Comparison of ENCODE assay signal across 8 mouse cellular contexts in genomic region chr9:75071029-75071705, GRCm38 (mm10). TPM values are rescaled to one million over a fixed set of nuclear protein-coding genes. Genes with fewer than 3 reads are reported as not detected.
DNase-seq lines count a peak whose midpoint lies in the region; ATAC-seq and TF ChIP-seq lines count a peak whose summit lies in the region.

No protein-coding gene starts in this region.

- peak overlapping the region; percentile 74 for H3K4me2 ChIP-seq in embryonic facial prominence, embryonic 12.5 days (replicated peaks)
- peak overlapping the region; percentile 80 for H3K4me2 ChIP-seq in limb, embryonic 13.5 days (replicated peaks)
- peak overlapping the region; percentile 65 for H3K4me2 ChIP-seq in midbrain, embryonic 15.5 days

- H3K79me2 ChIP-seq in heart, adult 2 months (replicated peaks; ENCODE audit: control insufficient read depth, insufficient read depth, low read length) = no peaks in the 10 kb centered on the region; the same call in 1 of the 2 replicates

- peak overlapping the region; percentile 79 for H3K27ac ChIP-seq in embryonic facial prominence, embryonic 12.5 days
- H3K27ac ChIP-seq in heart, adult 2 months = peak overlapping the region; percentile 73
- peak overlapping the region; percentile 37; the same call in 1 of the 2 replicates for H3K27ac ChIP-seq in kidney, adult 2 months (ENCODE audit: insufficient read depth, low read depth, low read length)
- H3K27ac ChIP-seq in limb, embryonic 13.5 days = peak overlapping the region; percentile 92
- H3K27ac ChIP-seq in midbrain, embryonic 15.5 days = peak overlapping the region; percentile 97

- intact Hi-C loops in heart, adult 2 months (cut with DNase I) = no loop called here

- TF ChIP-seq EP300 in heart, adult 2 months (IDR thresholded peaks at IDR 0.05; ENCODE audit: insufficient read depth, low read depth, low read length) = no peak

- ATAC-seq in embryonic facial prominence, embryonic 12.5 days (ENCODE audit: insufficient number of reproducible peaks, insufficient read depth, low FRiP score, low TSS enrichment) = peak; percentile 96
- ATAC-seq in limb, embryonic 13.5 days (ENCODE audit: low FRiP score, low read depth) = peak; percentile 96
- peak; percentile 96 for ATAC-seq in midbrain, embryonic 15.5 days (replicated peaks)

- peak; percentile 46; the same call in 1 of the 2 replicates for TF ChIP-seq POLR2A in heart, adult 2 months (IDR thresholded peaks at IDR 0.05; ENCODE audit: insufficient read depth, low read depth, low read length)
- no peak for TF ChIP-seq POLR2A in kidney, adult 2 months (IDR thresholded peaks at IDR 0.05; ENCODE audit: low read depth, low read length)

- DNase-seq in 3T3-L1 (ENCODE audit: low read depth, low spot score) = peak; percentile 70
- peak; percentile 90 to 92 for DNase-seq in adrenal gland, postnatal 36 days
- peak; percentile 86 to 89 for DNase-seq in heart, adult 2 months
- peak; percentile 81 for DNase-seq in kidney, adult 2 months
- DNase-seq in spleen, adult 18-20 months = peak; percentile 75 to 82

- no peaks in the 10 kb centered on the region for H3K4me1 ChIP-seq in embryonic facial prominence, embryonic 12.5 days
- peaks cover 2% of the 10 kb centered on the region; the same call in 1 of the 2 replicates for H3K4me1 ChIP-seq in heart, adult 2 months (ENCODE audit: control insufficient read depth, insufficient read depth, low read length)
- H3K4me1 ChIP-seq in kidney, adult 2 months (ENCODE audit: control insufficient read depth, insufficient read depth, low read length) = no peaks in the 10 kb centered on the region
- H3K4me1 ChIP-seq in limb, embryonic 13.5 days = peaks cover 11% of the 10 kb centered on the region; the same call in 1 of the 2 replicates
- peaks cover 34% of the 10 kb centered on the region for H3K4me1 ChIP-seq in midbrain, embryonic 15.5 days

- H3K4me3 ChIP-seq in embryonic facial prominence, embryonic 12.5 days = peak overlapping the region; percentile 73
- peak overlapping the region; percentile 79 for H3K4me3 ChIP-seq in heart, adult 2 months
- H3K4me3 ChIP-seq in kidney, adult 2 months (ENCODE audit: insufficient read depth, low read depth, low read length) = peak overlapping the region; percentile 85
- H3K4me3 ChIP-seq in limb, embryonic 13.5 days = peak overlapping the region; percentile 86
- H3K4me3 ChIP-seq in midbrain, embryonic 15.5 days = peak overlapping the region; percentile 84

- no peaks in the 10 kb centered on the region for H3K27me3 ChIP-seq in embryonic facial prominence, embryonic 12.5 days
- H3K27me3 ChIP-seq in heart, adult 2 months (ENCODE audit: control insufficient read depth, insufficient read depth, low read length) = no peaks in the 10 kb centered on the region
- H3K27me3 ChIP-seq in kidney, adult 2 months (replicated peaks; ENCODE audit: control insufficient read depth, insufficient read depth, low read length) = no peaks in the 10 kb centered on the region
- no peaks in the 10 kb centered on the region for H3K27me3 ChIP-seq in limb, embryonic 13.5 days
- H3K27me3 ChIP-seq in midbrain, embryonic 15.5 days (replicated peaks) = no peaks in the 10 kb centered on the region

- TF ChIP-seq CTCF in heart, adult 2 months (IDR thresholded peaks at IDR 0.05) = peak; percentile 48
- no peak for TF ChIP-seq CTCF in kidney, adult 2 months (conservative IDR thresholded peaks at IDR 0.05; ENCODE audit: insufficient read depth, insufficient read length, low read depth, low read length)

- under 1% methylated on average over 75 of the region's 92 CpGs for WGBS in embryonic facial prominence, embryonic 12.5 days
- under 1% methylated on average over 66 of the region's 92 CpGs for WGBS in heart, adult 2 months
- WGBS in kidney, adult 2 months = under 1% methylated on average over 70 of the region's 92 CpGs
- under 1% methylated on average over 55 of the region's 92 CpGs for WGBS in limb, embryonic 13.5 days
- under 1% methylated on average over 50 of the region's 92 CpGs for WGBS in midbrain, embryonic 15.5 days

- peak overlapping the region; percentile 61 for H3K9ac ChIP-seq in embryonic facial prominence, embryonic 12.5 days
- H3K9ac ChIP-seq in heart, adult 2 months (ENCODE audit: low read depth, low read length) = peak overlapping the region; percentile 84
- peak overlapping the region; percentile 86 for H3K9ac ChIP-seq in limb, embryonic 13.5 days
- H3K9ac ChIP-seq in midbrain, embryonic 15.5 days = peak overlapping the region; percentile 98

- no peaks in the 10 kb centered on the region for H3K9me3 ChIP-seq in embryonic facial prominence, embryonic 12.5 days
- no peaks in the 10 kb centered on the region for H3K9me3 ChIP-seq in limb, embryonic 13.5 days
- no peaks in the 10 kb centered on the region for H3K9me3 ChIP-seq in midbrain, embryonic 15.5 days

- no peaks in the 10 kb centered on the region for H3K36me3 ChIP-seq in embryonic facial prominence, embryonic 12.5 days
- no peaks in the 10 kb centered on the region for H3K36me3 ChIP-seq in heart, adult 2 months (ENCODE audit: control insufficient read depth, insufficient read depth, low read length)
- no peaks in the 10 kb centered on the region for H3K36me3 ChIP-seq in kidney, adult 2 months (ENCODE audit: control insufficient read depth, insufficient read depth, low read length)
- no peaks in the 10 kb centered on the region for H3K36me3 ChIP-seq in limb, embryonic 13.5 days
- H3K36me3 ChIP-seq in midbrain, embryonic 15.5 days (replicated peaks) = no peaks in the 10 kb centered on the region

RNA-seq across cellular contexts. Expression of gene Myo5a, which starts 0.4 kb away (rescaled TPM):
- 10 to 100 TPM; 49.7 to 51.3 TPM for total RNA-seq in adrenal gland, postnatal 36 days (2021)
- 26.5 and 28.7 TPM in 2 replicates for polyA plus RNA-seq in embryonic facial prominence, embryonic 12.5 days (2016; fragmentation: Nextera tagmentation; extraction: Ambion mirVana)
- 10 to 100 TPM in 1 of 2 experiments, 1 to 10 TPM in 1; 9.4 to 11.9 TPM for total RNA-seq in heart, adult 2 months (2021)
- polyA plus RNA-seq in heart, adult 2 months (2012; rRNA removed) = 2.5 and 5.5 TPM in 2 replicates
- polyA plus RNA-seq in kidney, adult 2 months (2012; rRNA removed) = 14.0 and 19.8 TPM in 2 replicates
- 16.4 and 16.9 TPM in 2 replicates for polyA plus RNA-seq in limb, embryonic 13.5 days (2015; fragmentation: Nextera tagmentation; extraction: Ambion mirVana)
- polyA plus RNA-seq in midbrain, embryonic 15.5 days (2015; fragmentation: Nextera tagmentation; extraction: Ambion mirVana) = 36.2 and 37.0 TPM in 2 replicates

RNA-seq across cellular contexts. Expression of gene Arpp19, which starts 33.8 kb away (rescaled TPM):
- 100 to 1,000 TPM; 298 to 309 TPM for total RNA-seq in adrenal gland, postnatal 36 days (2021)
- polyA plus RNA-seq in embryonic facial prominence, embryonic 12.5 days (2016; fragmentation: Nextera tagmentation; extraction: Ambion mirVana) = 324 and 337 TPM in 2 replicates
- 100 to 1,000 TPM; 160 to 196 TPM for total RNA-seq in heart, adult 2 months (2021)
- polyA plus RNA-seq in heart, adult 2 months (2012; rRNA removed) = 25.1 and 50.0 TPM in 2 replicates
- polyA plus RNA-seq in kidney, adult 2 months (2012; rRNA removed) = 18.2 and 24.6 TPM in 2 replicates
- polyA plus RNA-seq in limb, embryonic 13.5 days (2015; fragmentation: Nextera tagmentation; extraction: Ambion mirVana) = 293 and 295 TPM in 2 replicates
- 190 and 192 TPM in 2 replicates for polyA plus RNA-seq in midbrain, embryonic 15.5 days (2015; fragmentation: Nextera tagmentation; extraction: Ambion mirVana)

Comparison
In these comparisons a context has a peak if more than half of its experiments do, and no peak if none do; other contexts are left out.
1. Peak in every context shown above with its lines: DNase-seq, ATAC-seq, H3K4me3 ChIP-seq and H3K27ac ChIP-seq.
2. H3K27ac ChIP-seq: peak in every context shown above with its lines; median percentile 97 in midbrain, embryonic 15.5 days; 92 in limb, embryonic 13.5 days; 79 in embryonic facial prominence, embryonic 12.5 days; 73 in heart, adult 2 months; 37 in kidney, adult 2 months.